Mouse (Mus musculus) ES-E14 (cell line): ENCODE results near the gene Pcsk5.

ENCODE experiments used
- MAFK ChIP-seq: IDR thresholded peaks from 2 replicates; pipeline ENCODE4 v1.6.1; 2014; ENCODE audit warnings: mild to moderate bottlenecking, low read depth, low read length, inconsistent platforms; ENCODE audit not compliant: insufficient read depth
- ZNF384 ChIP-seq: IDR thresholded peaks from 2 replicates; pipeline ENCODE4 v1.6.1; 2012; ENCODE audit warnings: low read depth, low read length, inconsistent platforms

GRCm38 (mm10) chr19:17775097-17775496, 62.3 kb downstream of the Pcsk5 start:
- no peak for TF ChIP-seq MAFK
- TF ChIP-seq ZNF384 = no peak
